Mouse (Mus musculus): ENCODE results near the gene Gp6. TPM values are rescaled to one million over a fixed set of nuclear protein-coding genes. Genes with fewer than 3 reads are reported as not detected.
"Not testable (repeated sequence)": the region's sequence is repeated elsewhere in the genome, so short reads cannot be mapped to it uniquely, and the experiment has no call there.

Gp6 gene
- total RNA-seq (2015; ENCODE audit: low replicate concordance) (not detected in 2 replicates), total RNA-seq (2017; ENCODE audit: low replicate concordance) (0.09 and 0.56 TPM in 2 replicates)

GRCm38 (mm10) chr7:4397730-4398129 is at the start of gene Gp6:
Gene Gp6 (minus strand): TSS chr7:4397744.
- no peak for ATAC-seq (replicated peaks; ENCODE audit: low FRiP score, poor library complexity, severe bottlenecking)

- ATAC-seq (replicated peaks; ENCODE audit: low FRiP score, poor library complexity, severe bottlenecking) = no peak
Measured at GRCm38 (mm10) chr7:4447138-4447537, 49.6 kb upstream of the Gp6 start.

- peak; percentile 99 for ATAC-seq (replicated peaks; ENCODE audit: low FRiP score, poor library complexity, severe bottlenecking)
Measured at GRCm38 (mm10) chr7:4445216-4445791, 47.8 kb upstream of the Gp6 start, which contains the start of gene Rdh13. Gene Rdh13 (minus strand): TSS chr7:4445649.

GRCm38 (mm10) chr7:4440549-4440948 is 43.0 kb upstream of the Gp6 start:
- ATAC-seq (replicated peaks; ENCODE audit: low FRiP score, poor library complexity, severe bottlenecking) = no peak

- ATAC-seq (replicated peaks; ENCODE audit: low FRiP score, poor library complexity, severe bottlenecking) = no peak
Measured at GRCm38 (mm10) chr7:4437721-4438120, 40.2 kb upstream of the Gp6 start.

- ATAC-seq (replicated peaks; ENCODE audit: low FRiP score, poor library complexity, severe bottlenecking) = no peak
Measured at GRCm38 (mm10) chr7:4432026-4432425, 34.5 kb upstream of the Gp6 start.

GRCm38 (mm10) chr7:4431548-4431947 is 34.0 kb upstream of the Gp6 start:
- no peak for ATAC-seq (replicated peaks; ENCODE audit: low FRiP score, poor library complexity, severe bottlenecking)

- ATAC-seq (replicated peaks; ENCODE audit: low FRiP score, poor library complexity, severe bottlenecking) = no peak
Measured at GRCm38 (mm10) chr7:4430246-4430844, 32.8 kb upstream of the Gp6 start.

- ATAC-seq (replicated peaks; ENCODE audit: low FRiP score, poor library complexity, severe bottlenecking) = peak; percentile 93
Measured at GRCm38 (mm10) chr7:4427161-4427912, 29.8 kb upstream of the Gp6 start.

GRCm38 (mm10) chr7:4420230-4420629 is 22.7 kb upstream of the Gp6 start:
- ATAC-seq (replicated peaks; ENCODE audit: low FRiP score, poor library complexity, severe bottlenecking) = no peak

- no peak for ATAC-seq (replicated peaks; ENCODE audit: low FRiP score, poor library complexity, severe bottlenecking)
Measured at GRCm38 (mm10) chr7:4419681-4420080, 22.1 kb upstream of the Gp6 start.

- ATAC-seq (replicated peaks; ENCODE audit: low FRiP score, poor library complexity, severe bottlenecking) = not testable (repeated sequence)
Measured at GRCm38 (mm10) chr7:4412406-4412805, 14.9 kb upstream of the Gp6 start.

- ATAC-seq (replicated peaks; ENCODE audit: low FRiP score, poor library complexity, severe bottlenecking) = no peak
Measured at GRCm38 (mm10) chr7:4373521-4373920, 24.0 kb downstream of the Gp6 start.

GRCm38 (mm10) chr7:4337509-4337908 is 60.0 kb downstream of the Gp6 start, which contains the start of gene Ncr1:
Gene Ncr1 (plus strand): TSS chr7:4337724.
- no peak for ATAC-seq (replicated peaks; ENCODE audit: low FRiP score, poor library complexity, severe bottlenecking)

GRCm38 (mm10) chr7:4323301-4323700 is 74.2 kb downstream of the Gp6 start:
- ATAC-seq (replicated peaks; ENCODE audit: low FRiP score, poor library complexity, severe bottlenecking) = no peak

Other genes with a start within 250 kb of the Gp6 start
- not detected in 2 replicates for gene Leng9, start 247.4 kb downstream of the Gp6 start, total RNA-seq (2015; ENCODE audit: low replicate concordance)
- gene Leng9, start 247.4 kb downstream of the Gp6 start, total RNA-seq (2017; ENCODE audit: low replicate concordance) = 0.77 and 1.7 TPM in 2 replicates
- not detected in 2 replicates for gene Cdc42ep5, start 232.9 kb downstream of the Gp6 start, total RNA-seq (2015; ENCODE audit: low replicate concordance)
- not detected in 2 replicates for gene Cdc42ep5, start 232.9 kb downstream of the Gp6 start, total RNA-seq (2017; ENCODE audit: low replicate concordance)
- 1.5 and 1.7 TPM in 2 replicates for gene Lilra5, start 160.0 kb downstream of the Gp6 start, total RNA-seq (2015; ENCODE audit: low replicate concordance)
- gene Lilra5, start 160.0 kb downstream of the Gp6 start, total RNA-seq (2017; ENCODE audit: low replicate concordance) = 1.1 TPM in 1 of 2 replicates, not detected in the other
- gene Ncr1, start 60.0 kb downstream of the Gp6 start, total RNA-seq (2015; ENCODE audit: low replicate concordance) = 3.8 and 4.0 TPM in 2 replicates
- 0.85 and 1.3 TPM in 2 replicates for gene Ncr1, start 60.0 kb downstream of the Gp6 start, total RNA-seq (2017; ENCODE audit: low replicate concordance)
- 0.77 and 3.6 TPM in 2 replicates for gene Rdh13, start 47.9 kb upstream of the Gp6 start, total RNA-seq (2015; ENCODE audit: low replicate concordance)
- 2.6 and 3.5 TPM in 2 replicates for gene Rdh13, start 47.9 kb upstream of the Gp6 start, total RNA-seq (2017; ENCODE audit: low replicate concordance)
- gene Eps8l1, start 62.9 kb upstream of the Gp6 start, total RNA-seq (2015; ENCODE audit: low replicate concordance) = 17.1 and 19.4 TPM in 2 replicates
- gene Eps8l1, start 62.9 kb upstream of the Gp6 start, total RNA-seq (2017; ENCODE audit: low replicate concordance) = 36.6 and 47.0 TPM in 2 replicates
- 37.2 and 45.3 TPM in 2 replicates for gene Ppp1r12c, start 103.9 kb upstream of the Gp6 start, total RNA-seq (2015; ENCODE audit: low replicate concordance)
- 41.3 and 52.0 TPM in 2 replicates for gene Ppp1r12c, start 103.9 kb upstream of the Gp6 start, total RNA-seq (2017; ENCODE audit: low replicate concordance)
- gene Tnnt1, start 118.6 kb upstream of the Gp6 start, total RNA-seq (2015; ENCODE audit: low replicate concordance) = 1.3 TPM in 1 of 2 replicates, not detected in the other
- gene Tnnt1, start 118.6 kb upstream of the Gp6 start, total RNA-seq (2017; ENCODE audit: low replicate concordance) = 3.8 and 7.2 TPM in 2 replicates
- gene Tnni3, start 126.5 kb upstream of the Gp6 start, total RNA-seq (2015; ENCODE audit: low replicate concordance) = not detected in 2 replicates
- not detected in 2 replicates for gene Tnni3, start 126.5 kb upstream of the Gp6 start, total RNA-seq (2017; ENCODE audit: low replicate concordance)
- gene Dnaaf3, start 134.7 kb upstream of the Gp6 start, total RNA-seq (2015; ENCODE audit: low replicate concordance) = 1.2 TPM in 1 of 2 replicates, not detected in the other
- 0.28 TPM in 1 of 2 replicates, not detected in the other for gene Dnaaf3, start 134.7 kb upstream of the Gp6 start, total RNA-seq (2017; ENCODE audit: low replicate concordance)
- gene Syt5, start 149.8 kb upstream of the Gp6 start, total RNA-seq (2015; ENCODE audit: low replicate concordance) = 1.7 TPM in 1 of 2 replicates, not detected in the other
- not detected in 2 replicates for gene Syt5, start 149.8 kb upstream of the Gp6 start, total RNA-seq (2017; ENCODE audit: low replicate concordance)
- 0.96 TPM in 1 of 2 replicates, not detected in the other for gene Ptprh, start 206.3 kb upstream of the Gp6 start, total RNA-seq (2015; ENCODE audit: low replicate concordance)
- gene Ptprh, start 206.3 kb upstream of the Gp6 start, total RNA-seq (2017; ENCODE audit: low replicate concordance) = 1.4 and 1.7 TPM in 2 replicates
- 37.3 and 72.3 TPM in 2 replicates for gene Tmem86b, start 233.7 kb upstream of the Gp6 start, total RNA-seq (2015; ENCODE audit: low replicate concordance)
- 53.4 and 88.6 TPM in 2 replicates for gene Tmem86b, start 233.7 kb upstream of the Gp6 start, total RNA-seq (2017; ENCODE audit: low replicate concordance)

Data from erythroblast, adult 5-6 weeks (primary cell).